Mouse (Mus musculus): ENCODE measurements at regions not wholly inside any gene's neighbourhood (a gene's known extent, or its start where the extent isn't known, plus 50 kb on each side); places are given as distances from the start of the nearest gene placed in this dataset.
"Not testable (repeated sequence)": the region's sequence is repeated elsewhere in the genome, so short reads cannot be mapped to it uniquely, and the experiment has no call there.

- DNase-seq = no peak
Observed at GRCm38 (mm10) chr10:10270297-10270696, 201.8 kb downstream of the Adgb start.

- DNase-seq = peak; percentile 55
Observed at GRCm38 (mm10) chr10:10252540-10253318, 219.4 kb downstream of the Adgb start.

GRCm38 (mm10) chr10:10252136-10252535 lies 220.0 kb downstream of the Adgb start:
- peak; percentile 3 for DNase-seq

DNA sequence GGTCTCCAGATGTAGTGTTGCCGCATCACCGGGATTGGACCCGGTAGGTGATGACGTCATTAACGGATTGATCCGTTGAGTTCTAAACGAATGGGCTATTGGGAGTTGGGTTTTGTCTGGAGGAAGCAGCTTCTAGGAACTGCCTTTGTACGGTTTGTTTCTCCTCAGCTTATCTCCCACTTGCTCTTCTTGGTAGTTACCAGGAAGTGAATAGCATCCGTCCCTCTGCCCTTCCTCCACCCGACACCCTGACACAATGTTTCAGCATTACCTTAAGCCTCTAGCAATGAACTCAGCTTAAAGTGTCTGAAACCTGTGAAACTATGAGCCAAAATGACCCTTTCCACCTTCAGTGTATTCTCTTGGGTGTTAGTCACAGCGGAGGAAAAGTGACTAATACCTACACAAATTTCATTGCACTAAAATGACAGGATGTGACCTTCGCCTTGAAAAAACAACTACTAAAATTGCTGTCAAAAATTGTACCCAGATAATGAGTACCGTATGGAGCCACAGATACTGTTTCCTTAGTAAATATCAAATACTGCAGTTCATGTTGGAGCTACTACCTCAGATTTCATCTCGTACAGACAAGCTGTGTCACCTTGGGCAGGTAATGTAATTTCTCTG lies 237.1 kb downstream of the Adgb start:
- DNase-seq = no peak

GRCm38 (mm10) chr10:10224582-10225144 lies 247.5 kb downstream of the Adgb start:
- DNase-seq = no peak

DNA sequence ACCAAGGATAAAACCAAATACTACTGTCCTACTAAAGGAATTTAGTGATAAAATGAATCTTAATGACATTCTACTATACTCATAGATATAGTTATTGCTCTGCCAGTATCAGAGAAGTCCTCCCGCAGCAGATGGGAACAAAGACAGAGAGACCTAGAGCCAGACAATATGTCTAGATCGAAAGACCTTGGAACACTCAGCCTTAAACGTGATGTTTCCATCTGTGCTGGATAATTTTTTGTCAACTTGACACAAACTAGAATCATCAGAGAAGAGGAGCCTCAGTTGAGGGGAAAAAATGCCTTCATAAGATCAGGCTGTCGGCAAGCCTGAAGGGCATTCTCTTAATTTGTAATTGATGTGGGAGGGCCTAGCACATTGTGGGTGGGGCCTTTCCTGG lies 252.4 kb downstream of the Adgb start:
- no peak for DNase-seq

DNA sequence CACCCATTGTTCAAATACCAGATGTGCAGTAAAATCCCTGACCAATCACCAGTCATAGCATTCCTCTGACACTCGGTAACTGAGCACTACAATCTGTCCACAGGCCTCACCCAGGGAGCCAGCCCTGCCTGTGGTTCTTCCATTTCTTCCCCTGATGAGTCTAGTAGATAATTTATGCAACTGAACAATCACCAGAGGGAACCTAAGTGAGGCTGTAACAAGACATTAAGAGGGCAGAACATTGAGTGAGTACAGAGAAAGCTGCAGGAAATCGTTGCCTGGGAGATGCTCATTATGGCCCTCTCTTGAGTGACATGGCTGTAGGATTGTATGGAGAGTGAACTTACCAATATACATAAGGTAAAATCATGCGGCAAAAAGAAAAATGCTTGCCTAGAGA lies 255.2 kb downstream of the Adgb start:
- DNase-seq = no peak

GRCm38 (mm10) chr10:10215376-10215775 lies 256.8 kb downstream of the Adgb start:
- no peak for DNase-seq

DNA sequence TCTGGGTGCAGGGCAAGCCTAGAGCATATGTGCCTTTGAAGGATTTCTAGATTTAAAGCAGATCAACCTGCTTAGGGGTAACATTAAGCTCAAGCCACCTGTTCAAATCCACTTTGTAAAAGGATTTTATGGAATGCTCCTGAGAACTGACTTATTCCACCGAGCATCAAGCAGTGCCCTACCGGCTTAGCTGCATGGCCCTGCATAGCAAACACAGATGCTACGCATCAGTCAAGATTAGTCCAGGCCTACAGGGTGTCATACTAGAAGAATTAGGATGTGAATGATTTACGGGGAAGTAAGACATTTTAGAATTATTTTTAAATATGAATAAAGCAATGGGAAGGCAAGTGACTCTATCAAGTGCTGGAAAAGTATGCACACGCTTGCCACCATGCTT lies 263.8 kb downstream of the Adgb start:
- DNase-seq = no peak

DNA sequence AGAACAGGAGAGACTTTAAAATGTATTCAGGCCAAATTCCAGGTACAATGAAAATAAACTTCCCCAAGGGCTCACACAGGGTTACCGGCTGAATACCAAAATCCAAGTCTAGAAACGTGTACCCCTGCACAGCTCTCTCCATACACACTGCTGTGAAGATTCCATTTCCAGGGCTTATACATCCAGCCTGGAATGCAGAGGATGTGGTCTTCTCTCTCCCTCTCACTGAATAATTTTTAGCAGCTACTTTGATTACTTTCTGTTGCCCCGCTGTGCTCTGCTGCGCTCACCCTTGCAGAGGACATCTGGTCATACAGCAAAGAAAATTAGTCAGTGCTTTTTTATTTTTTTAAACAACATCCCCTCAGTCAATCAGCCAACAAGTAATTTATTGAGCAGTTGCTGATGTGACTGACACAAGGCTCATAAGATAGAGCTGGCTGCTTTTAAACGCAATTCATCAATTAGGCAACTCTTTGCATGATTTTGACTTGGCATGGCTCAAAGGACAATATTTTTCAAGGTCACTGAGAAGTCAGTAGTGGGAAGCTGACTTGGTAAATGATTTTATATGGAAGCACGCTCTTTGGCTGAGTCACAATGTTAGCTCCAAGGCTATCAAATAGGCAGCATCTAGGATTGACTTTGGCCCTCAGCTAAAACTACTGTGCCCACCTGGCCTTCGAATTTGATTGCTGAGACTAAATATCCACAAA lies 266.2 kb downstream of the Adgb start:
- peak; percentile 10 for DNase-seq

DNA sequence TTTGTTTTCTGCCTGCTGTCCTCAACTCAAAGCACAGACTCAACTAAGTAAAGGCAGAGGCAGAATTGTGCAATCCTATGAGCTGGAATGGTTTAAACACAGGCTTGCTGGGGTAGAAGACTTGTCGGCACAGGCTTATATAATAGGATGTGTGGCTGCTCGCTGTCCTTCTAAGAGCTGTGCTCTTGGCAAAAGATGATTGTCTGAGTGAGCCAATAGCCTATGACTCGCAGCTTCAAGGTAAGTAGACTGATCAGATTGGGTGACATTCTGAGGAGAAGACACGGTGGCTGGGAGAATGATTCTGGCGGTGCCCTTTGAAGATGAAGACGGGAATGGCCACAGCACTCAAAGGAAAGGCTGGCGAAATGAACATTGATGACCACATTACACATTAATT lies 268.1 kb downstream of the Adgb start:
- DNase-seq = peak; percentile 8

DNA sequence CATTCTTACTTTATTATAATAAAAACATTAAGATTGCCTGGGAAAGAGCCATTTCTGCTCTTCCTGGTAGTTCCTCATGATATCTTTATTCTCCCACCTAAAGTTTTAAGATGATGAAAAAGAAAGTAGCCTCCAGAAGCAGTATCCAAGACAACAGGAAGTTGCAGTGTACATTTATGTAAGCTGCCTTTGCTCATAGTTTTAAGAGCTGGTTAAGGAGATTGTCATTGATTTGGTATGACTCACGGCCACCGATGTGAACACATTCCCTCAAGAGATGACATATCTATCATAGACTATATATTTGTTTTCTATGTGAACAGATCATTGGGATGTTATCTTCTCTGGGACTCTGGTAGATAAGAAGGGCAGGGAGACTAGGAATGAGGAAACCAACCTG lies 281.8 kb downstream of the Adgb start:
- DNase-seq = no peak

GRCm38 (mm10) chr10:10188113-10188512 lies 284.0 kb downstream of the Adgb start:
- DNase-seq = no peak

- DNase-seq = no peak
Observed at GRCm38 (mm10) chr10:10186721-10187120, 285.4 kb downstream of the Adgb start.

DNA sequence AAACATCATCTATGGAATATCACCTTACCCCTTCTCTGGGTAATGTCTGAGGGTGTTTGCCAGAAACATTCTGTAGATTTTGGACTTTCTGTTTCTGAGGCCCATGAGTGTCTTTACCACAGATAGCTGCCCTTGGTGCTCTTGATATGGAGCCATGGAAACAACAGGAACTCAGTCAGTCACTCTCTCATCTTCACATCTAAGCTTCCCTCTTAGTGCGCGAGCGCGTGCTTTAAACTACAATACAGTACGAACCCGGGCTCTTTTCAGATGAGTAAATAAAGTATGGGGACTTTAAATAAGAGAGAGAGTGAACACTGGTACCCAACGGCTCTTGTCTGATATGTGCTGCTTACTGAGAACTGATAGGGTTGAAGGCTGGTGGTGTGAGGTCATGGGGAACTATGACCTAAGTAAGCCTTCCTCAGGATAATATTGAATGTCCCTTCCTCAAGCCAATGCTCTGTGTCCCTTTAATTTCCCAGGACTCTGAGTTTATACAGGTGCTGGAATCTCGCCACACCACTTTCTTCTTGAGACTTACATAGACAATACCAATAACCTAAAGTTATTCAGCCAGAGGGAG lies 284.5 kb upstream of the Stxbp5 start:
- DNase-seq = no peak

DNA sequence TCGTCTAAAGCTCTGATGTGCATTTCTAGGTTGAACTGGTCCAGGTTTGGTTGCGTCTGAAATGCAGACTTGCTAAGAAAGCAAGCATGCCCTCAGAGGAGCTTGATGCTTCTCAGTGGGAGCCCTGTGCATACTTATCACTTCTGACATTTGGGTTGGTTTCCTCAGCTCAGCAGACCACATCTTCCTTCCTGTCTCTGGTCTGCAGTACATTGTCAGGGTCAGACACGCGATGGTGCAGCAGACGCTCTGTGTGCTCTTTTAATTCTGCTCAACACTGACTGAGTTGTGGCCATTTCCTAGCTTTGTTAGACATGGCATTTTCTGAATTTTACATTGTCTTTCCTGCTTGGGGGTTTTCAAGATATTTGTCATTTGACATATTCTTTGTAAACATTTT lies 283.5 kb upstream of the Stxbp5 start:
- DNase-seq = no peak

DNA sequence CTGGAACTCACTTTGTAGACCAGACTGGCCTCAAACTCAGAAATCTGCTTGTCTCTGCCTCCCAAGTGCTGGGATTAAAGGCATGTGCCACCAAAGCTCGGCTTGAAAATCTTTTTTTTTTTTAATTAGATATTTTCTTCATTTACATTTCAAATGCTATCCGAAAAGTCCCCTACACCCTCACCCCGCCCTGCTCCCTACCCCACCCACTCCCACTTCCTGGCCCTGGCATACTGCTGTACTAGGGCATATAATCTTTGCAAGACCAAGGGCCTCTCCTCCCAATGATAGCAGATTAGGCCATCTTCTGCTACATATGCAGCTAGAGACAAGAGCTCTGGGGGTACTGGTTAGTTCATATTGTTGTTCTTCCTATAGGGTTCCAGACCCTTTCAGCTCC lies 276.2 kb upstream of the Stxbp5 start:
- not testable (repeated sequence) for DNase-seq
